Mouse (Mus musculus) MEL (cell line): ENCODE data around the gene Capn8. TPM values are rescaled to one million over a fixed set of nuclear protein-coding genes. Genes with fewer than 3 reads are reported as not detected.

Source experiments
- DNase-seq: peaks from one replicate; pipeline ENCODE4 v3.0.0; 2011; ENCODE audit warnings: low read depth, low spot score
- H3K27ac ChIP-seq: 2 replicates; pipeline ENCODE4 v1.5.1; 2012; ENCODE audit warnings: low read depth, mild to moderate bottlenecking, control low read depth, low read length, moderate library complexity; ENCODE audit not compliant: control insufficient read depth
- H3K27me3 ChIP-seq, 2 experiments: fragments of 150-350 bp in 1 of 2; sonication (generic) in 1 of 2; 2 replicates each; pipeline ENCODE4 v1.6.1; 2012; ENCODE audit warnings: low read length in 2 of 2, mild to moderate bottlenecking in 2 of 2, improper control_type of control experiment in 1 of 2, moderate library complexity in 1 of 2; ENCODE audit not compliant: insufficient read depth in 2 of 2, control insufficient read depth in 1 of 2
- H3K36me3 ChIP-seq, 2 experiments: 2 replicates each; pipeline ENCODE4 v1.6.1; 2012 to 2014; ENCODE audit warnings: low read length in 2 of 2, improper control_type of control experiment in 1 of 2, inconsistent platforms in 1 of 2, mild to moderate bottlenecking in 1 of 2; ENCODE audit not compliant: insufficient read depth in 2 of 2, control insufficient read depth in 1 of 2
- H3K4me1 ChIP-seq, 2 experiments: fragments of 150-350 bp in 1 of 2; sonication (generic) in 1 of 2; 2 replicates each; pipeline ENCODE4 v1.6.1; 2012; ENCODE audit warnings: low read length in 2 of 2, improper control_type of control experiment in 1 of 2, mild to moderate bottlenecking in 1 of 2; ENCODE audit not compliant: insufficient read depth in 2 of 2, control insufficient read depth in 1 of 2
- H3K4me3 ChIP-seq, 2 experiments: fragments of 150-350 bp in 1 of 2; sonication (generic) in 1 of 2; 2 replicates each; pipeline ENCODE4 v1.5.1; 2012; ENCODE audit warnings: low read depth in 2 of 2, low read length in 2 of 2, mild to moderate bottlenecking in 2 of 2, moderate library complexity in 2 of 2, control low read depth in 1 of 2, improper control_type of control experiment in 1 of 2; ENCODE audit not compliant: control insufficient read depth in 1 of 2, insufficient read depth in 1 of 2
- H3K79me2 ChIP-seq: 2 replicates; pipeline ENCODE4 v1.6.1; 2012; ENCODE audit warnings: mild to moderate bottlenecking, low read length, moderate library complexity; ENCODE audit not compliant: control insufficient read depth, poor library complexity, insufficient read depth
- H3K9ac ChIP-seq: 2 replicates; pipeline ENCODE4 v1.6.1; 2012; ENCODE audit warnings: low read depth, mild to moderate bottlenecking, control low read depth, low read length, moderate library complexity; ENCODE audit not compliant: control insufficient read depth, poor library complexity, severe bottlenecking
- H3K9me3 ChIP-seq: fragments of 150-350 bp; sonication (generic); replicated peaks from 2 replicates; pipeline ENCODE4 v1.6.1; 2012; ENCODE audit warnings: mild to moderate bottlenecking, low read length, improper control_type of control experiment, moderate library complexity; ENCODE audit not compliant: insufficient read depth
- EP300 ChIP-seq, 2 experiments: IDR thresholded peaks; 2 replicates each; pipeline ENCODE4 v1.6.1; 2011; ENCODE audit warnings: improper control_type of control experiment in 2 of 2, low read length in 2 of 2, low read depth in 1 of 2, mild to moderate bottlenecking in 1 of 2
- ETS1 ChIP-seq: IDR thresholded peaks from 2 replicates; pipeline ENCODE4 v1.6.1; 2012; ENCODE audit warnings: low read depth, mild to moderate bottlenecking, inconsistent platforms, low read length, improper control_type of control experiment, moderate library complexity
- GATA1 ChIP-seq: IDR thresholded peaks from 2 replicates; pipeline ENCODE4 v1.6.1; 2011; ENCODE audit warnings: low read depth, low read length, improper control_type of control experiment
- KAT2A ChIP-seq: conservative IDR thresholded peaks from 2 replicates; pipeline ENCODE4 v1.6.1; 2012; ENCODE audit warnings: low read depth, low read length, improper control_type of control experiment, inconsistent platforms
- MAX ChIP-seq: IDR thresholded peaks from 2 replicates; pipeline ENCODE4 v1.6.1; 2011; ENCODE audit warnings: low read length, improper control_type of control experiment
- MYC ChIP-seq: IDR thresholded peaks from 2 replicates; pipeline ENCODE4 v1.6.1; 2011; ENCODE audit warnings: low read depth, mild to moderate bottlenecking, low read length, improper control_type of control experiment, moderate library complexity
- NELFE ChIP-seq: IDR thresholded peaks from 2 replicates; pipeline ENCODE4 v1.6.1; 2011; ENCODE audit warnings: low read depth, low read length, improper control_type of control experiment
- POLR2AphosphoS2 ChIP-seq: IDR thresholded peaks from 2 replicates; pipeline ENCODE4 v1.6.1; 2011; ENCODE audit warnings: low read length, improper control_type of control experiment
- RCOR1 ChIP-seq: IDR thresholded peaks from 2 replicates; pipeline ENCODE4 v1.6.1; 2012; ENCODE audit warnings: low read depth, mild to moderate bottlenecking, inconsistent platforms, low read length, improper control_type of control experiment
- SIN3A ChIP-seq: IDR thresholded peaks from 2 replicates; pipeline ENCODE4 v1.6.1; 2012; ENCODE audit warnings: low read length, improper control_type of control experiment, inconsistent platforms
- SMC3 ChIP-seq: IDR thresholded peaks from 2 replicates; pipeline ENCODE4 v1.6.1; 2011; ENCODE audit warnings: low read depth, low read length, improper control_type of control experiment
- TCF12 ChIP-seq: IDR thresholded peaks from 2 replicates; pipeline ENCODE4 v1.6.1; 2014; ENCODE audit warnings: low read depth, mild to moderate bottlenecking, inconsistent platforms, low read length, improper control_type of control experiment, moderate library complexity
- USF1 ChIP-seq: IDR thresholded peaks from 2 replicates; pipeline ENCODE4 v1.6.1; 2014; ENCODE audit warnings: low read depth, mild to moderate bottlenecking, inconsistent platforms, low read length, improper control_type of control experiment, moderate library complexity
- USF2 ChIP-seq, 2 experiments: IDR thresholded peaks; 2 replicates each; pipeline ENCODE4 v1.6.1; 2011 to 2012; ENCODE audit warnings: improper control_type of control experiment in 2 of 2, low read length in 2 of 2, borderline replicate concordance in 1 of 2, inconsistent platforms in 1 of 2, low read depth in 1 of 2, mild to moderate bottlenecking in 1 of 2; ENCODE audit not compliant: insufficient read depth in 1 of 2
- ZKSCAN1 ChIP-seq: IDR thresholded peaks from 2 replicates; pipeline ENCODE4 v1.6.1; 2012; ENCODE audit warnings: low read depth, mild to moderate bottlenecking, inconsistent platforms, low read length, improper control_type of control experiment, moderate library complexity
- ZMIZ1 ChIP-seq: IDR thresholded peaks from 2 replicates; pipeline ENCODE4 v1.6.1; 2012; ENCODE audit warnings: low read depth, mild to moderate bottlenecking, inconsistent platforms, low read length, improper control_type of control experiment, moderate library complexity
- ZNF384 ChIP-seq: IDR thresholded peaks from 2 replicates; pipeline ENCODE4 v1.6.1; 2012; ENCODE audit warnings: low read depth, mild to moderate bottlenecking, inconsistent platforms, low read length, improper control_type of control experiment
- polyA plus RNA-seq, 2 experiments: library from polyadenylated mRNA; stranded (reverse) in 1 of 2; unstranded in 1 of 2; fragments of >175 nt in 1 of 2; fragments of >200 nt in 1 of 2; gene quantifications; 2 replicates each; pipeline versions ENCODE4 v1.2.1 to v1.2.4; 2012; ENCODE audit warnings: low replicate concordance in 2 of 2, low read depth in 1 of 2; ENCODE audit not compliant: insufficient read length in 2 of 2, insufficient read depth in 1 of 2, missing spikeins in 1 of 2
- total RNA-seq: library from RNA; depleted of rRNA; stranded (reverse); fragments of 300-350 nt; gene quantifications from 2 replicates; pipeline ENCODE4 v1.2.3, GENCODE M21; 2012

The Capn8 gene
- total and polyA plus RNA-seq, 3 experiments, result not detected

DNA sequence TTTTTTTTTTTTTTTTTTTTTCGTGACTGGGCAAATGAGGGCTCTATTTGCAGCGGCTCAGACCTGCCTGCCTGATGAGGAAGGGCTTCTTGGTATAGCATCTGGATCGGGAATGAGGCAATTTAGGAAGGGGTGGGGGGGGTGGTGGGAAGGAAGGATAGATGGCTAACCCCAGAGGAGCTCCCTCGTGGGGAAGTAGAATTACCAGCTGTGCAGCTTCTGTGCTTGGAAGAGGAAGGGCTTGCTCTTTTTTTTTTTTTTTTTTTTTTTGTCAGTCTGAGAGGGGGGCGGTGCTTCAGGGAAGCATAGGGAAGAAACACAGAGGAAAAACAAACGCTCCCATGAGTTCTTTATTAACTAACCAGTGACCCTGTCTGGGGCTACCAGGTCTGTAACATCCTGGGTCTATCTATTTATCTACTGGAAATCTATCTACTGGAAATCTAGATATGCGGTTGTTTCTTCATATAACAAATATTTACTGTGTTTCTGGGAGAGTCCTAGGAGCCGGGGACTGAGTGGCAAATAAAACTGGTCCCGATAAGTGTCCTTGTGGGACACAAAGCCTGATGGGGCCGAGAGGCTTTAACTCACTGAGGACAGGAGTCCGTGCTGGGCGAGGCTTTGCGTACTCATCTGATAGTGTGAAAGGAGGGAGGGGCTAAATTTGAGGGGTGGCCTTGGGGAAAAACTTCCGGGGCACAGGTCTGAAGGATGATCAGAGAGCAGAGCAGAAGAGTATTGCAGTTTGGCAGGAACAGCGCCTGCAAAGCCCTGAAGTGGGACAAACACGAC lies 2.0 kb upstream of the Capn8 start:
- peak; percentile 71 for DNase-seq
- TF ChIP-seq SIN3A (peak; percentile 68), ZNF384 (peak; percentile 98), GATA1 (no peak), ZKSCAN1 (peak; percentile 78; the same call in 1 of the 2 replicates), MYC (peak; percentile 59; the same call in 1 of the 2 replicates), EP300 (IDR thresholded peaks at IDR 0.05; ENCODE audit: low read depth in 1 of 2, low read length in 2 of 2) (peak in 1 of 2 experiments; percentile 30; a peak in 1 of 4 replicates), POLR2AphosphoS2 (no peak), SMC3 (no peak), NELFE (0 out of 2 replicates have a peak, but pooled peaks have one; percentile 28), ZMIZ1 (no peak), MAX (no peak), USF2 (IDR thresholded peaks at IDR 0.05; ENCODE audit: borderline replicate concordance in 1 of 2, insufficient read depth in 1 of 2, low read depth in 1 of 2, low read length in 2 of 2) (no peak), RCOR1 (no peak), ETS1 (peak; percentile 66)
- H3K4me3 ChIP-seq, result peak overlapping the region; percentile 22 to 74; a peak in 3 of 4 replicates
- peaks cover 0 to 31% of the 10 kb centered on the region in 2 experiments; a peak in 2 of 4 replicates for H3K4me1 ChIP-seq
- no peaks in the 10 kb centered on the region for H3K9me3 ChIP-seq
- H3K27ac ChIP-seq, result no peak overlapping the region
- H3K36me3 ChIP-seq, result peaks cover 0 to 5% of the 10 kb centered on the region in 2 experiments; a peak in 2 of 4 replicates
- peak overlapping the region; percentile 45 for H3K9ac ChIP-seq
- H3K79me2 ChIP-seq, result no peaks in the 10 kb centered on the region
- no peaks in the 10 kb centered on the region for H3K27me3 ChIP-seq

DNA sequence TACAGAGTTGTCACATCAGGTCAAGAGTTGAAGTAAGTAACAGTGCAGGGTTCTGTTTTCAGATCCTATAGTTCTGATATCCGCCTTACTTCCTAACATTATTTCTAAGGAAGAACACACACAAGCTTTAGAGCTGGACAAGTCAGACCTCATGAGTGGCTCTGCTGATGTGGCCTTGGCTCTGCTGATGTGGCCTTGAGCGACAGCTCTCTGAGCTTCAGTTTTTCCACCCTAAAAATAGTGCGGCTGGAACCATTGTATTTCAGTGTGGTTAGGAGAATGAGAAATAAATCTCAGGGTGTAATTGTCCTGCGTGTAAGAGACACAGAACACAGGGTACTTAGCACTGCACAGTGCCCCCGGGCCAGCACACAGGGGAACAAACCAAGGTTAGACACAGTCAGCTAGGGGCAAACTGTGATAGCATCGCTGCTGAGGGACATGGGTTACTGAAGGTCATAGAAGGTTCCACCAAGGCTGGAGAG lies 586 bp downstream of the Capn8 start:
- Histone ChIP-seq H3K4me3 (no peak overlapping the region), H3K9me3 (no peaks in the 10 kb centered on the region), H3K27ac (no peak overlapping the region), H3K27me3 (no peaks in the 10 kb centered on the region), H3K79me2 (no peaks in the 10 kb centered on the region), H3K4me1 (peaks cover 0 to 19% of the 10 kb centered on the region in 2 experiments; a peak in 2 of 4 replicates), H3K9ac (no peak overlapping the region), H3K36me3 (peaks cover 0 to 5% of the 10 kb centered on the region in 2 experiments; a peak in 2 of 4 replicates)
- no peak for TF ChIP-seq ZKSCAN1
- no peak for TF ChIP-seq EP300 (IDR thresholded peaks at IDR 0.05; ENCODE audit: low read depth in 1 of 2, low read length in 2 of 2)
- TF ChIP-seq NELFE, result no peak
- TF ChIP-seq TCF12, result no peak
- no peak for TF ChIP-seq RCOR1
- no peak for TF ChIP-seq POLR2AphosphoS2
- TF ChIP-seq KAT2A, result no peak
- TF ChIP-seq USF2 (IDR thresholded peaks at IDR 0.05; ENCODE audit: borderline replicate concordance in 1 of 2, insufficient read depth in 1 of 2, low read depth in 1 of 2, low read length in 2 of 2), result no peak
- no peak for TF ChIP-seq USF1
- DNase-seq, result no peak
